Mouse (Mus musculus): ENCODE results near the gene Cd52.
A peak's percentile ranks its signal among the peaks of the same experiment; 100 is the strongest.
"Not testable (repeated sequence)": the region's sequence is repeated elsewhere in the genome, so short reads cannot be mapped to it uniquely, and the experiment has no call there.

Cd52 gene

DNA sequence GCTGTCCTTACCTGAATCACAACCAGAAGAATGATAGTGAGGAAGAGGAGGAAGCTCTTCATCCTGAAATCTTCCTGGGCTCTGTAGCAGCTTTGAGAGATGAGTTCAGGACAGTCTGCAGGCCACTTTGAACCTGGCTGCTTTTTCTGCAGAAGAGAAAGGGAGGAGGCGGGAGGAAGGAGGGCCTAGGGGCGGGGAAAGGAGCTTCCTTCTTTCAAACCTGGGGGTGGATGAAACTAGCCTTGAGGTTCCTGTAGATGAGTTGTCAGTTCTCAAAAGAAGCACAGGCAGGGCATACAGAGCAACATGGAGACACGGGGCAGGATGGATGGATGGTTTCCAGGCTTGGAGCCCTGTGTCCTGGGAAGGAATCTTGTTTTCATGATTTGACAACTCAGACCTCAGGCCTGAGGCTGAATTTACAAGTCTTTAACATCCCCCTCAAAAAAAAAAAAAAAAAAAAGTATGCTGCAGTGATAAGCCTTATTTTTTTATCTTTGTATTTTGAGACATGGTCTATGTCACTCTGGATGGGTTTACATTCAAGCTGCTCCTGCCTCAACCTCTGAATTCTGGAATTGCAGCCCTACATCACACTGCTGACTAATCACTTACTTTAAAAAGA is at the start of gene Cd52:
Gene Cd52, minus strand, starts transcription at position 160 of the 625 bp plus-strand sequence.
- peak in 1 of 2 experiments; percentile 55 for DNase-seq (ENCODE audit: low spot score in 2 of 2)

DNA sequence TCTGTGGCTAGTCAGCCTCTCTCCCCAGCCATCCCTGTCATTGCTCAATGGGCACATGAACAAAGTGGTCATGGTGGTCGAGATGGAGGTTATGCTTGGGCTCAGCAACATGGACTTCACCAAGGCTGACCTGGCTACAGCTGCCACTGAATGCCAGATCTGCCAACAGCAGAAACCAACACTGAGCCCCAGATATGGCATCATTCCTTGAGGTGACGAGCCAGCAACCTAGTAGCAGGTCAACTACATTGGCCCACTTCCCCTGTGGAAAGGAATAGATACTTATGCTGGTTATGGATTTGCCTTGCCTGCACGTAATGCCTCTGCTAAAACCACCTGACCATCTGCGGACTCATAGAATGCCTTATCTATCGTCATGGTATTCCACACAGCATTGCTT is 49.4 kb upstream of the Cd52 start:
- DNase-seq (ENCODE audit: low spot score in 2 of 2), result not testable (repeated sequence)

GRCm38 (mm10) chr4:134138857-134139256 is 44.0 kb upstream of the Cd52 start:
- no peak for DNase-seq (ENCODE audit: low spot score in 2 of 2)

- no peak for DNase-seq (ENCODE audit: low spot score in 2 of 2)
Observed at GRCm38 (mm10) chr4:134136280-134136926, 41.5 kb upstream of the Cd52 start.

GRCm38 (mm10) chr4:134132519-134133095 is 37.7 kb upstream of the Cd52 start:
- DNase-seq (ENCODE audit: low spot score in 2 of 2), result no peak

GRCm38 (mm10) chr4:134132117-134132516 is 37.2 kb upstream of the Cd52 start:
- no peak for DNase-seq (ENCODE audit: low spot score in 2 of 2)

DNA sequence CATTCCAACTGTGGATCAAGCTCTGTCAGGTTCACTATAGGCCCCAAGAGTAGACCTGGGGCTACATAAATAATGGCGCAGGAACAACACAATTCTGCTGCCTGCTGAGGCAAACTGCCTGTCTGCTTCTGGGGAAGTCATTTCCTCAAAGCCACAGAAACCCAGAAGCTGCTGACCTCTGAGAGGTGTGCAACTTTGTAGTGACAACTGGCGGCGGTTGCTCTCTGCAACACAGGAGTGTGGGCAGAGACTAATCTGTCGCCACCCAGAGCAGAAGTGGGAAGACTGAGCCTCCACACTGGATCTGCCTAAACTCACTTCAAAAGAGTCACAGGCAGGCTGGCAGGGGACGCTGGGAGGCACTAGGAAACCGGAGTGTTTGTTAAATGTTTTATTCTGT is 34.6 kb upstream of the Cd52 start:
- DNase-seq (ENCODE audit: low spot score in 2 of 2), result no peak

- no peak for DNase-seq (ENCODE audit: low spot score in 2 of 2)
Observed at GRCm38 (mm10) chr4:134128983-134129362, 34.1 kb upstream of the Cd52 start.

DNA sequence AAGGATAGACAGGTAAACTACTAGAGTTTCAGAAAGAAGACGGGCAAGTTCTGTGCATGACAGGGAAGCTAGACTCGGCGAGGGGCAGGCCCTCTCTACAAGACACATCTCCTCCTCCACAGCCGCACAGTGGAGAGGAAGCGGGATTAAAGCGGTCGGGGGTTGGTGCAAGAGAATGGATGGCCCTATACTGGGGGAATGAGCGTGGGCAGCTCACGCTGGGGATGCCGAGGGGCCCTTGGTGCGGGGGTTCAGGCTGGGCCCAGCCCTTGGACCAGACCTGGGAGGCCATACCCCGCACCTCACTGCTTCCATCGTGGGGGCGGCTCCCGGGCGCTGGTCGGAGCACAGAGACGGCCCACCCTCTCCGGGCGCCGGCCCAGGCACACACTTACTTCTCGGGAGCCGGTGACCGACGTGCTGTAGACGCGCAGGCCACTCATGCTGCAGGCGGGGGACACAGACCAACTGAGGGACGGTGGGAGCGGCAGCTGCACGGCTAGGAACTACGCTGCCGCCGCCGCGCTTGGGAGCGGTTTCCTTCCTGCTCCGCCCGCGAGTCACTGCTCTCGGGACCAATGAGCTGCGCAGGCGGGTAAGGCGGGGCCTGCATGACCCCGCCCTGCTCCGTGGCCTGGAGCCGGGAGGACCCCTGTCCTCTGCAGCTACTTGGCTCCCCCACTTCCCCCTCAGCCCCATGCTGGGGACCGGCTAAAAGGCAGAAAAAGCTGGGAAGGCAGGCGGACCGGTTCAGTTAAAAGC is 33.5 kb upstream of the Cd52 start, which contains the start of gene Sh3bgrl3:
Gene Sh3bgrl3, minus strand, starts transcription at position 569 of the 762 bp plus-strand sequence.
- peak; percentile 83 to 85 for DNase-seq (ENCODE audit: low spot score in 2 of 2)

DNA sequence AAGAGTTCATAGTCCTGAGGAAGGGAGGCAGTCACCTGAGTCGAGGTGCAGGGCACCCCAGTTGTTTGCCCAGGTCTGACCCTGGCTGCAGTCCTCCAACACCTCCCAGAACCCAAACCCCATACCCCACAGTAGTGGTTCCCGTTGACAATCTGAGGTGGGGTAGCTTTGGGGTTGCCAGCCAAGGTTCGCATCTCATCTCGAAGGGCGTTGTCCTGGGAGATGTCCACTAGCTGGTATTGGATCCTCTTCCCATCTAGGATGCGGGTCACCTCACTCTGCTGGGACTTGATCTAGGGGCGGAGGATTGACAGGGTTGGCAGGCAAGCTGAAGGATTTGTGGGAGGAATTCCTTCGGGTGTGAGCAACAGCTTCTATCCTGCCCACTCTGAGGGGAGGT is 32.9 kb upstream of the Cd52 start:
- no peak for DNase-seq (ENCODE audit: low spot score in 2 of 2)

GRCm38 (mm10) chr4:134127121-134127455 is 32.2 kb upstream of the Cd52 start:
- DNase-seq (ENCODE audit: low spot score in 2 of 2), result no peak

- DNase-seq (ENCODE audit: low spot score in 2 of 2), result no peak
Observed at GRCm38 (mm10) chr4:134126300-134127120, 31.6 kb upstream of the Cd52 start.

- no peak for DNase-seq (ENCODE audit: low spot score in 2 of 2)
Observed at GRCm38 (mm10) chr4:134125383-134126060, 30.6 kb upstream of the Cd52 start.

- DNase-seq (ENCODE audit: low spot score in 2 of 2), result no peak
Observed at GRCm38 (mm10) chr4:134123680-134124551, 29.0 kb upstream of the Cd52 start.

GRCm38 (mm10) chr4:134123147-134123546 is 28.3 kb upstream of the Cd52 start:
- DNase-seq (ENCODE audit: low spot score in 2 of 2), result no peak

DNA sequence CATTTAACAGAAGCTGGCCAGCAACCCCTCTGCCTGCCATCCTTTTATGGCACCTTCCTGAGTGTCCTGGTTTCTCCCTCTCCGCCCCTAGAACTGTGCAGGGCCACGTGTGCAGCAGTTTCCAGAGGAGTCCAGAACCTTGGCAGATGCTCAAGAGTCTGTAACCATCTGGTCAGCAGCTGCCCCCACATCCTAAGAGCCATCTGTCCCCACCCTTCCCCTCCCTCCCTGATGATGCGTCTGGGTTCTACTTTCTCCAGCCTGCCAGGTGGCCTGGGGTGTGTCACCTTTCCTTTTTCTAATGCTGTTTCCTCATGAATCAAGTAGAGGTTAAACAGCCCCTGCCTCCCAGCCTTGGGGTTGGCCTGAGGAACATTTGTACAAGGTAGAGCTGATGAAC is 27.4 kb upstream of the Cd52 start:
- no peak for DNase-seq (ENCODE audit: low spot score in 2 of 2)

GRCm38 (mm10) chr4:134121571-134121970 is 26.7 kb upstream of the Cd52 start:
- no peak for DNase-seq (ENCODE audit: low spot score in 2 of 2)

GRCm38 (mm10) chr4:134120916-134121315 is 26.0 kb upstream of the Cd52 start:
- DNase-seq (ENCODE audit: low spot score in 2 of 2), result no peak

DNA sequence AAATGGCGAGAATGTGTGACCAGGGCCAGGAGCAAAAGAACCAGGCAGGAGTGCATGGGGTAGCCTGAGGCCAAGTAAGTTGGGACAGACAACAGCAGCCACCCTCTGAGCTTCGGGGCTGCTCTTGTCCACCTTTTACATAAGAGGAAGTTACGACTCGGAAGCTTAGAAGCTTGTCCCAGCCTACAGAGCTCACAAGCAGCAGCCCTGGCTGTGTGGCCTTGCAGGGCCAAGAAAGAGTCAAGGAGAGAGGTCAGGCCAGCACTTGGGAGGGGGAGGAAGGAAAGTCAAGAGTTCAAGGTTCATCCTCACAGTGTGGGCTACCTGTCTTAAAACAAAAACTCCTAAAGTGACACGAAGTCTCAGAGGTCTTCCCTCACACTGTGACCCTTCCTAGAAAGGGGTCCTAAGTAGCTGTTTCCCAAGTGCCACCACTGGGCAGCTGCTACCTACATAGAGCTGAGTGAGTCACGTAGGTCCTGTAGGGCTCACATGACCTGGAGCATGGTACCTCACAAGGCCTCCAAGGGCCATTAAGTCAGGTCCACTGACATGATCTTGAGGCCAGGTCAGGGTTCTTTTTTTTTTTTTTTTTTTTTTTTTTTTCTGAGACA is 25.4 kb upstream of the Cd52 start:
- DNase-seq (ENCODE audit: low spot score in 2 of 2), result no peak

GRCm38 (mm10) chr4:134119644-134120043 is 24.8 kb upstream of the Cd52 start:
- DNase-seq (ENCODE audit: low spot score in 2 of 2), result no peak
